ENCODE assay signal across 9 mouse cellular contexts in genomic region chr6:24956586-24956973, GRCm38 (mm10). TPM values are rescaled to one million over a fixed set of nuclear protein-coding genes. Genes with fewer than 3 reads are reported as not detected.
DNase-seq lines count a peak whose midpoint lies in the region; ATAC-seq and TF ChIP-seq lines count a peak whose summit lies in the region.
"Had no signal": no experiment of that assay in that cellular context is flagged by ENCODE, and none has a peak within 500 bp of the region (broad histone marks: within the 10 kb centered on the region; RNA-seq: fewer than 3 reads in every experiment).

No protein-coding gene starts in this region.

- H3K9me3 ChIP-seq in kidney, embryonic 14.5 days (ENCODE audit: control insufficient read depth, low read length) = no peaks in the 10 kb centered on the region
- H3K9me3 ChIP-seq in embryonic facial prominence, embryonic 14.5 days (ENCODE audit: control insufficient read depth, low read length) = no peaks in the 10 kb centered on the region
- no peaks in the 10 kb centered on the region for H3K9me3 ChIP-seq in hindbrain, postnatal 0 days (ENCODE audit: low read length)
- H3K9me3 ChIP-seq in midbrain, embryonic 15.5 days = no peaks in the 10 kb centered on the region

- H3K4me3 ChIP-seq in kidney, embryonic 14.5 days (ENCODE audit: low read length) = peak overlapping the region; percentile 66
- peak overlapping the region; percentile 62 for H3K4me3 ChIP-seq in embryonic facial prominence, embryonic 14.5 days (ENCODE audit: low read depth, low read length)
- peak overlapping the region; percentile 67 for H3K4me3 ChIP-seq in hindbrain, postnatal 0 days (ENCODE audit: low read length)
- H3K4me3 ChIP-seq in midbrain, embryonic 15.5 days = peak overlapping the region; percentile 88

- WGBS in kidney, embryonic 14.5 days = 46% methylated on average over 5 of the region's 5 CpGs
- WGBS in embryonic facial prominence, embryonic 14.5 days = 5% methylated on average over 2 of the region's 5 CpGs
- WGBS in hindbrain, postnatal 0 days = 28% methylated on average over 5 of the region's 5 CpGs
- WGBS in midbrain, embryonic 15.5 days = 30% methylated on average over 4 of the region's 5 CpGs

- no peaks in the 10 kb centered on the region for H3K4me1 ChIP-seq in kidney, embryonic 14.5 days (ENCODE audit: control insufficient read depth, insufficient read depth, low read length)
- no peaks in the 10 kb centered on the region for H3K4me1 ChIP-seq in embryonic facial prominence, embryonic 14.5 days (ENCODE audit: control insufficient read depth, insufficient read depth, low read length)
- 0 out of 2 replicates have a peak, but pooled peaks cover 5% of the 10 kb centered on the region for H3K4me1 ChIP-seq in hindbrain, postnatal 0 days (ENCODE audit: insufficient read depth, low read length)
- peaks cover 9% of the 10 kb centered on the region; the same call in 1 of the 2 replicates for H3K4me1 ChIP-seq in midbrain, embryonic 15.5 days

- H3K4me2 ChIP-seq in kidney, embryonic 14.5 days (replicated peaks; ENCODE audit: low read depth, low read length) = peak overlapping the region; percentile 99
- H3K4me2 ChIP-seq in embryonic facial prominence, embryonic 14.5 days (ENCODE audit: low read depth, low read length) = peak overlapping the region; percentile 98
- peak overlapping the region; percentile 86 for H3K4me2 ChIP-seq in hindbrain, postnatal 0 days (ENCODE audit: low read depth, low read length)
- peak overlapping the region; percentile 88 for H3K4me2 ChIP-seq in midbrain, embryonic 15.5 days

- peak overlapping the region; percentile 62; the same call in 1 of the 2 replicates for H3K27ac ChIP-seq in kidney, embryonic 14.5 days (ENCODE audit: low read depth, low read length)
- H3K27ac ChIP-seq in embryonic facial prominence, embryonic 14.5 days (replicated peaks; ENCODE audit: low read depth, low read length) = no peak overlapping the region
- H3K27ac ChIP-seq in hindbrain, postnatal 0 days = peak overlapping the region; percentile 98
- H3K27ac ChIP-seq in midbrain, embryonic 15.5 days = peak overlapping the region; percentile 94
- H3K27ac ChIP-seq: liver, embryonic 14.5 days had no signal

- H3K36me3 ChIP-seq in kidney, embryonic 14.5 days (ENCODE audit: control insufficient read depth, insufficient read depth, low read length) = no peaks in the 10 kb centered on the region
- H3K36me3 ChIP-seq in embryonic facial prominence, embryonic 14.5 days (ENCODE audit: control insufficient read depth, insufficient read depth, low read length) = no peaks in the 10 kb centered on the region
- H3K36me3 ChIP-seq in hindbrain, postnatal 0 days (ENCODE audit: insufficient read depth, low read length) = no peaks in the 10 kb centered on the region
- no peaks in the 10 kb centered on the region for H3K36me3 ChIP-seq in midbrain, embryonic 15.5 days (replicated peaks)

- H3K9ac ChIP-seq in kidney, embryonic 14.5 days (ENCODE audit: low read depth, low read length) = peak overlapping the region; percentile 69; the same call in 1 of the 2 replicates
- peak overlapping the region; percentile 63; the same call in 1 of the 2 replicates for H3K9ac ChIP-seq in embryonic facial prominence, embryonic 14.5 days (ENCODE audit: low read depth, low read length)
- peak overlapping the region; percentile 95 for H3K9ac ChIP-seq in hindbrain, postnatal 0 days (replicated peaks; ENCODE audit: low read length)
- H3K9ac ChIP-seq in midbrain, embryonic 15.5 days = peak overlapping the region; percentile 74
- H3K9ac ChIP-seq: liver, embryonic 14.5 days had no signal

- TF ChIP-seq CTCF in hindbrain, postnatal 0 days (IDR thresholded peaks at IDR 0.05; ENCODE audit: low read depth) = no peak

- ATAC-seq in kidney, embryonic 14.5 days (ENCODE audit: low FRiP score, low TSS enrichment) = no peak
- peak; percentile 16 for ATAC-seq in embryonic facial prominence, embryonic 14.5 days (ENCODE audit: low read depth)
- no peak for ATAC-seq in hindbrain, postnatal 0 days
- ATAC-seq in midbrain, embryonic 15.5 days (replicated peaks) = peak; percentile 55; the same call in 1 of the 2 replicates

- H3K27me3 ChIP-seq in kidney, embryonic 14.5 days (ENCODE audit: control insufficient read depth, insufficient read depth, low read length) = no peaks in the 10 kb centered on the region
- peaks cover 14% of the 10 kb centered on the region for H3K27me3 ChIP-seq in embryonic facial prominence, embryonic 14.5 days (replicated peaks; ENCODE audit: control insufficient read depth, insufficient read depth, low read length)
- H3K27me3 ChIP-seq in hindbrain, postnatal 0 days (ENCODE audit: insufficient read depth, low read length) = no peaks in the 10 kb centered on the region
- no peaks in the 10 kb centered on the region for H3K27me3 ChIP-seq in midbrain, embryonic 15.5 days (replicated peaks)

- DNase-seq in kidney, postnatal 4 days = no peak
- no peak for DNase-seq in embryonic facial prominence, embryonic 14.5 days (ENCODE audit: low spot score)
- DNase-seq in hindbrain, postnatal 0 days (ENCODE audit: low spot score) = no peak
- DNase-seq in urinary bladder, adult 2 months (ENCODE audit: low spot score) = no peak
- DNase-seq in frontal cortex, postnatal 14 days (ENCODE audit: low spot score in 2 of 2) = no peak
- DNase-seq in cerebellum, adult 9-10 months = no peak

RNA-seq across cellular contexts. Expression of gene Tmem229a, which starts 0.5 kb away (rescaled TPM):
- polyA plus RNA-seq in kidney, embryonic 14.5 days (2014; fragmentation: Nextera tagmentation; extraction: Ambion mirVana) = 7.1 and 10.8 TPM in 2 replicates
- 1.5 and 1.6 TPM in 2 replicates for polyA plus RNA-seq in embryonic facial prominence, embryonic 14.5 days (2014; fragmentation: Nextera tagmentation; extraction: Ambion mirVana)
- 25.2 and 30.6 TPM in 2 replicates for total RNA-seq in hindbrain, postnatal 0 days (2014; rRNA removed)
- polyA plus RNA-seq in hindbrain, postnatal 0 days (2015; fragmentation: Nextera tagmentation; extraction: Ambion mirVana) = 7.4 and 8.3 TPM in 2 replicates
- polyA plus RNA-seq in midbrain, embryonic 15.5 days (2015; fragmentation: Nextera tagmentation; extraction: Ambion mirVana) = 3.2 and 3.8 TPM in 2 replicates
- 9.3 and 12.0 TPM in 2 replicates for polyA plus RNA-seq in urinary bladder, adult 2 months (2012; rRNA removed)

Comparison
In these comparisons a context has a peak if more than half of its experiments do, and no peak if none do; other contexts are left out.
1. ATAC-seq: peak in embryonic facial prominence, embryonic 14.5 days (single experiment) and midbrain, embryonic 15.5 days (single experiment); none in kidney, embryonic 14.5 days (single experiment) and hindbrain, postnatal 0 days (single experiment).
2. Peak in every context shown above with its lines, with median percentiles within 50 percentile points of each other: H3K4me2 ChIP-seq, H3K4me3 ChIP-seq and H3K9ac ChIP-seq.